Mouse (Mus musculus) mesoderm, embryonic 11.5 days (tissue): ENCODE results near the gene Olfr859.
"Not testable (repeated sequence)": the region's sequence is repeated elsewhere in the genome, so short reads cannot be mapped to it uniquely, and the experiment has no call there.

ENCODE experiments used
- DNase-seq: peaks from one replicate; pipeline ENCODE4 v3.0.0-alpha.2; 2012; ENCODE audit warnings: low read depth, low spot score

The Olfr859 gene

GRCm38 (mm10) chr9:19804606-19805005 lies at the start of gene Olfr859:
TSS of gene Olfr859 (plus strand) at chr9:19804906.
- DNase-seq = not testable (repeated sequence)

DNA sequence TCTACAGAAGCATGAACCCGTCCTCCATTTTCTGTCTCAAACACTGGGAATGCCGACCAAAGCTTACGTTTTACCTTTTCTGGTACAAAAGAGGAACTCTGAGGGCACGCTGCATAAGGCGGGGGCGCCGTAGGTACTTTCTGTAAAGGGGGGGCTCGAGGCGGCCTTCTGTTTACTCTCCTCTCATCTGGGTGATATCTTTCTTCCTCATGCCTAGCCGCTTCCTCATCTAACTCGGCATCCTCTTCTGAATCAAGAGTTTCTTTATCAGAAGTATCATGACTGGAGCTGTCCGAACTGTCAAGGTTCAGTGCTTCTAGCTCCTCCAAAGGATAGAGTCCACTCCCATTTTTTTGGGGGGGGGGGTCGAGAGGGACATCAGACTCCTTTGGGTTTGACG lies 35.6 kb upstream of the Olfr859 start:
- DNase-seq = no peak

DNA sequence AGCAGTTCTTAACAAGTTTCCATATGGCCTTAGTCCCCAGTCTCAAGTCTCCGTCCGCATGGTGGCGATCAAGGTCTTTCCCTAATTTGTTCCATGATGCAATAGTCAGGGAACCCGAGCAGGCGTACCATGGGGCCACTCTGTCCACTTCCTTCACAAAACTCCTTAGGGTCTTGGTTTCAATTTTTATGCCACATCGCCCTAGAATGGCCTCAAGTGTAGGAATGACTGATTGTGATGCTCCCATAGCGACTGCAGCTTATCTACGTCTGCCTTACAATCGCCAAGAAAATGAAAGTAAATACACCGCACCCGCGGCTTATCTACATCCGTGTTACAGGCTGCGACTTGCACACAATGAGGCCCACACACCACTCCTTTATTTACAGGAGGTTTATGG lies 35.0 kb upstream of the Olfr859 start:
- no peak for DNase-seq

DNA sequence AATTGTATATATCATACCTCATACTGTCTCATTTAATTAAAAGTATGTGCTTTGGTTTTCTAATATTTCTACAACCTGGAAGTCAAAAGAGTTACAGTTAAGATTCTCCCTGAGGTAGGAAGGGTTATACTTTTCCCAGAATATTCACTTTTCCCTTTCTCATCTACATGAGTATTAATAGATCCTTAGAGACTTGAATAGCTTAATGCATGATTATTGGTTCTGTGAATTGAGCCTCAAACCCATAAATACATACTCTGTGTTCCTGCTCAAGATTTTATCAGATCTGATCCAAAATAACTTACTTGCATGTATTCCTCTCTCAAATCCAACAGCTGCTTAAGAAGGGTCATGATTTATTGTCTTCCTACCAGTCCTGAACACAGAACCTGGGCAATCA lies 24.7 kb upstream of the Olfr859 start, which contains the start of gene Olfr58:
Olfr58 (plus strand) TSS at position 301 of the 400 bp plus-strand sequence.
- no peak for DNase-seq

DNA sequence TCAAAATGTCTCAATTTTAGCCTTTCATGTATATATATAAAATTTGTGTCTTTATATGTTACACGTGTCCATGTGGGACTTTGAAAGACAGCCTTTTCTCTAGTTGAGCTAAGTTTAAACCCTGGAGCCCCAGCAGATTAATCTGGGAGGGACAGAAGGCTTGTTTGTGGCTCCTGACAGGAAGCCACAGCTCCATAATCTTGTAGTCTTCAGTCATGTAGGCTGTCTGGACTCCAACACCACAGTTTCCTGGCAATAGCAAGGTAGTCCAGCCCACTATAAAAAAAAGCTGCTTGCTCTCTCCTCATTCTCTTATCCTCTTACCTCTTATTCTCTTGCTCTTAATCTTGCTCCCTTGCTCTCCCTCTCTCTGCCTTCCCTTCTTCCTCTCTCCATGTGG lies 1.7 kb upstream of the Olfr859 start:
- DNase-seq = no peak

DNA sequence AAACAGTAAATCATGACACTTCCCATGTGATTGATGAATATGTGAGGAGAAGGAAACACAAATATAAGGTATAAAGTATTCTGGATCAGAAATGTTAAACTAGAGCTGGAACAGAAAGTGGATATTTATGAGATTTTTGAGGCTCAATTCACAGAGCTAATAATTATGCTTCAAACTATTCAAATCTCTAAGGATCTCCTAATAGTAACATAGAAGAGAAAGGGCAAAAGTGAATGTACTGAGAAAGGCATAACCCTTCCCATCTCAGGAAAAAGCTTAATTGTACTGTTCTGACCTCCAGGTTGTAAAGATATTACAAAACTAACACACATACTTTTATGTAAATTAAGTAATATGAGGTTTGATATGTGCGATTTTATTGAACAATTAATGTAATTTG lies 44.9 kb downstream of the Olfr859 start, which contains the start of gene Olfr860:
Olfr860 (minus strand) TSS at position 101 of the 400 bp plus-strand sequence.
- DNase-seq = no peak
